Mouse (Mus musculus) cerebellum, adult 9-11 months (tissue): Measurements from ENCODE around the gene Ddost.
"Not testable (repeated sequence)": the region's sequence is repeated elsewhere in the genome, so short reads cannot be mapped to it uniquely, and the experiment has no call there.

Experiments
- DNase-seq: peaks from one replicate; pipeline ENCODE4 v3.0.0; 2022

The Ddost gene

DNA sequence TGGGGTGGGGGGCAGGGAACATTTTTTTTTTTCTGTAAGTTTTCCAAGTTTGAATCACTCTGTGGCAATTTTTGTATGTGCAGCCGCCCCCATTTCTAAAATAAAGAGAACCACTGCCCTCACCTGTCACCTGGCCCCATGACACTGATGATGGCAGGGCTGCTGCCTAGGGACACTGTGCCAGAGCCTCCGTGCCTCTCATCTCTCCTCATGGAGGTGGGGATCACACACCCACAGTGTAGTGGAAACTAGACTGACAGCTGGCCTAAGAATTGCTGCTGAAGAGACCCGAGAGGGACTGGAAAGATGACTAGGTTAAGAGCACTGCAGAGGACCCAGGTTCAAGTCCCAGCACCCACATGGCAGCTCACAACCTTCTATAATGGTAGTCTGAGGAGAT is 7.6 kb downstream of the Ddost start:
- no peak for DNase-seq

DNA sequence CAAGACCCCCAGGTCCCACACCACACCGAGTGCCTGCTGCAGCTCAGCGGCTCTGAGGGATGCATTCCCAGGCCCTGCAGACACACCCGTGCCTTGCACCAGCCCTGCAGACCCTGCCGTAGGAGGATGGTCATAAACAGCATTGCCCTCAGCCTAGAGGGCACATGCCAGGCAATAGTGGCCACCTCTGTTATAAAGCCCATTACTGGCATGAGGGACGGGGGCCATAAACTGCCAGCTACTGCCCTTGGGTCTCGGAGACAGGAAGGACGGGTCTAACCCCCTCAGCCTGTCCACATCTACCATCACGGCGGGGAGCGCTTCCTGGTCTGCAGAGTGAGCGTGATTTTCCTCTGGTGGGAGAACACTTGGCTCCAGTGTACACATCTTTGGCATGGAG is 8.5 kb downstream of the Ddost start:
- no peak for DNase-seq

DNA sequence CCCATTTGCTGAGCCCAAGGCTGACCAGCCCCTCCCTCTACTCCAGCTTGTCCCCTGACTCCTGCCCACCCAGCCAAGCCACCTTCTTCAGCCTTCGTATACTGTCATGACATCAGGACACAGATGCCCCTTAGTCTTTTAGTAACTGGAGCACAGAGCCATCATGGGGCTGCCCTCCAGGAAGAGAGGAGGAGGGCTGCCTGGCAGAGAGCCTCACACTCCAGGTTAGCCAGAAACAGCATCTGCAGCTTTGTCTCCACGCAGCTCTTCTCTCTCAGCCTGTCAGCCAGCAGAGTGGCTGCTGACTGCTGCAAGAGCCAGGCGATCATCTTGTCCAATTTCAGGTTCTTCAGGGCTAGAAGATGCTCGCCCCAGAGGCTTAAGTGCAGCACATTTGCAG is 9.3 kb downstream of the Ddost start:
- no peak for DNase-seq

DNA sequence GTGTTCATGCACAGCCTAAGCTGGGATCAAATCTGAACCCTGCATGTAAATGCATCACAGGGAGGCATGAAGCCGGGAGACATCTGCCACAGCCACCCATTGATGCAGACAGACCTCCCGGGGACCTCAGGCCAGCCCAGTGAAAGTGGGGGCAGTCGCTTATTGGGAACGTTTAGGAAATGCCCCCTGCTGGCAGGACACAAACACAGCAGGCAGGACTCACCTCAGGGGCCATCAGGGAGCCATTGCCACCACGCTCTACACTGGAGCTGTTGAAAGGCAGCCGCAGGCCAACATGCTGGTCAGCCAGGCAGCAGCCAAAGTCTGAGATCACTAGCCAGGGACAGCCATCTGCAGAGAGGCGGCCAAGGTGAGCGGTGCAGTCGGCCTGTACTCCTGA is 11.3 kb downstream of the Ddost start:
- DNase-seq: no peak

DNA sequence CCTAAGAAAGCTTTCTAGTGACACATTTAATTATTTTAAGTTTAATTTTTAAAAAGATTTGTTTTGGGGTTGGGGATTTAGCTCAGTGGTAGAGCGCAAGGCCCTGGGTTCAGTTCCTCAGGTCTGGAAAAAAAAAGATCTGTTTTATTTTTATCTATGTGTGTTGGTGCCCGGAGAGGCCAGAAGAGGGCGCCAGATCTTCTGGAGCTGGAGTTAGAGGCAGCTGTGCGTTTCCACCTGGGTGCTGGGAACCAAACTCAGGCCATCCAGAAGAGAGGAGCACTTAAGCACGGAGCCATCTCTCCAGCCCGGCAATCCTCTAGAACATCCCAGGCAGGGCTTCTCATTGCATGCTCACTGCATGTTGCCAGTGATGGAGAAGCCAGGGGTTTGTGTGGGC is 11.8 kb downstream of the Ddost start:
- no peak for DNase-seq

DNA sequence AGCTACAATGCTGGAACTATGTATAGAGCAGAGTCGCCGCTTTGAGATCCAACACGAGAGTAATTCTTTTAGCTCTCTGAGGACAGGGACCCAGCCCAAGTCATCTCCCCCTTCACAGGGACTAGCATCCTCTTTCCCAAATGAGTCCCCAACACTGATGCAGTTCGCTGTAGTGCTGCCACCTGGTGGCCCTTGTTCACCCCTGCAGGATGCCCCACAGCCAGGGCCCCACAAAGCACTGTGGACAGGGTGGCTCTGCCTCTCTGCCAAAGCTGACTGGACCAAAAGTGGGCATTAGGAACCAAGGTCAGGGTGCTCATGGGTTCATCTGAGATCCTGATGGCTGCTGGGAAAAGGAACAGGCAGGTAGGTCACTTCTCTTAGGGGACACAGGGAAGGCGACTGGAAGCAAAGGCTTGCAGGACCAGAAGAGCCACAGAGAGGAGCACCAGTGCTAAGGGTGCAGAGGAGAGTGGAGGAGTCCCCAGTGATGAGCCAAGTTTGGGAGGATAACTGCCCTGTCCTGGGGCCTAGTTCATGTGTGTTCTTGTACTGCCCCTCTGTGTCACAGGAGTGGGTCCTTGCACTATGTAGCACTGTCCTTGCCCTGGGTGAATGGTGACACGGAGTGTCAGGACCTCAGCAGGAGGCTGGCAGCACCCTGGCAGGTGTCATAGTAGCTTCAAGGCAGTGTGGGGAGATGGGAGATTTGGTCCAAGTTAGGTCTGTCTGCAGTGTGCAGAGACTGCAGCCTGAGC is 14.2 kb downstream of the Ddost start:
- DNase-seq: no peak

DNA sequence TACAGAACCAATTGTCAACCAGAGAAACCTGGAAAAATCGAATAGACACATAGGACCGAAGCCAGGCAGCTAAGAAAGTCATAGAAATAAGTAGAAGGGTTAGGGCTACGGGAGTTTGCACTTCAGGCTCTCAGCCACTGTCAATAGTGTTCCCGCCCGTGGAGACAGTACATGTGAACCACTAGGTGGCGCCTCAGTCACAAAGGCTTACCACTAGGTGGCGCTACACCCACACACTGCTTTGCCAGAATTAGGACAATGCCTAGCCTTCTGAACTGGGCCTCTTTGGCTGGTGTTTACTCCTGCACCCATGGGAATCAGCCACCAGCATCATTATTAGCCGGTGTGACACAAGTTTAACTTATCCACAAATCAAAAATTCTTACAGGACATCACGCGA is 15.0 kb downstream of the Ddost start:
- peak; percentile 86 for DNase-seq

DNA sequence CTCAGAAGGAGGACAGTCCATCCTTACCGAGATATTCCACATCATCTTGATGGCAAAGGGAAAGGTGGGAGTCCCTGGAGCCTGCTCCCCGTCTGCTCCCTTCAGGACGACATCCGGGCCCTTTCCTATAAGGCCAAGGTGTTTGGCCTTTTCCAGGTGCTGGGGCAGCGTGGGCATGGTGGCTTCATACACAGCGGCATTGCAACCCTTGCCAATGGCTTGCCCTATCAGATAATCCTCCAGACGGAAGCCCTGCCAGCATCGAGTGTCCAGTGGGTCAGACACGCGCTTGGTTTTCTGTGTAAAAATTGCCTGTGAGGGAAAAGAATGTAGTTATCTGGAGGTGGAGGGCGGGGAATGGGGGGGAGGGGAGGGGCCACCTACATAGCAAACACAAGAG is 16.2 kb downstream of the Ddost start:
- DNase-seq: no peak

DNA sequence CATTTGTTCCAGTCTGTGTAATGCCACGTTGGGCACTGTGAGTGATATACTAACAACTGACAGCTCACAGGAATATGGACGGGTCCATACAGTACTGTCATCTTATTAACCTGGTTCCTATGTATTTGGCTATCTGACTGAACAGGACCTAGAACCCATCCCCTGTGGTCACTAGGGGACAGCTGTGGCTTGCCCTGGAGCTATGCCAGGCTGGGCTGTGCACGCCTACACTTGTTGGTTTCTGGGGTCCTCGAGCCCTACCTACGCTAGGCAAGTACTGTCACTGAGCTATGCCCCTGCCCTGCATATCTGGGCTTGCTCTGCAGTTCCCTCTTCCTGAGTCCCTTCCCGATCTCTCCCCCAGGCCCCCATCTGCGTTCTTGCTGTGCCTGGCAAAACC is 17.0 kb downstream of the Ddost start:
- no peak for DNase-seq

DNA sequence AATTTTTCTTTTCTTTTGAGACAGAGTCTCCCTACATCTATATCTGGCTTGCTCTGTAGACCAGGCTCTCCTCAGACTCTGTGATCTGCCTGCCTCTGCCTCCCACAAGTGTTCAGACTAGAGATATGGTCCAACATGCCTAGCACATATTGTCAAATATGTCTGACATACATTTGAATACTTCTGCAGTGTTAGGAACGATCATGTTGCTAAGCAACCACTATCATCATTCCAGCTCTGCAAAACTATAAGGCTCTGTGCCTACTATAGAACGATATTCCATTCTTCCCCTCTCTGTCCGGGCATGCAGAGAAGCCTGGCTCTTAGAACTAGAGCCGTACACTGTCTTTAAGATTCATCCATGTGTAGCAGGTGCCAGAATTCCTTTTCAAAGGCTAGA is 18.2 kb downstream of the Ddost start:
- no peak for DNase-seq

DNA sequence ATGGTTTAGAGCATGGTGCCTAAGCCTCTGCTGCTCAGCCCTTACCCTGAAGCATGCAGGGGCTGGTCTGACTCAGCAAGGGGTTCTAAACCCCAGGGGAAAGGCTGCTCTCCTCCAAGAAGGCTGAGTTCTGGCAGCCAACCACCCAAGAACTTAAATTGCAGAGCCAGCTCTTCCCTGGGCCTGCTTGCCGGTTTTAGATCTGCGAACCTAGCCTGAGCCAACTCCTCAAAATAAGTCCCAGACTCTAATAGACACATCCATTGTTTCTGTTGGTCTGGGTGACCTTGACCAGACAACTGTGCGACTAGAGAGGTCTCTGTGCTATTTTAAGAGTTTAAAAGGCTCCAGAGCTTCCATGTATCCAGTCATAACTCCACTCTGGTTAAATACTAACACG is 19.2 kb downstream of the Ddost start:
- DNase-seq: no peak

DNA sequence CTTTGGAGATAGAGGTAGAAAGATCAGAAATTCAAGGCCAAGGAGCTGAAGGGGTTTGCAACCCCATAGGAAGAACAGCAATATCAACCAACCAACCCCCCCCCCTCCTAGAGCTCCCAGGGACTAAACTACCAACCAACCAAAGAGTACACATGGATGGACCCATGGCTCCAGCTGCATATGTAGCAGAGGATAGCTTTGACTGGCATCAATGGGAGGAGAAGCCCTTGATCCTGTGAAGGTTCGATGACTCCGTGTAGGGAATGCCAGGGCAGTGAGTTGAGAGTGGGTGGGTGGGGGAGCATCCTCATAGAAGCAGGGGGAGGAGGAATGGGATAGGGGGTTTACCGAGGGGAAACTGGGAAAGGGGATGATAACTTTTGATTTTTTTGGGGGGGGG is 19.9 kb downstream of the Ddost start:
- no peak for DNase-seq

DNA sequence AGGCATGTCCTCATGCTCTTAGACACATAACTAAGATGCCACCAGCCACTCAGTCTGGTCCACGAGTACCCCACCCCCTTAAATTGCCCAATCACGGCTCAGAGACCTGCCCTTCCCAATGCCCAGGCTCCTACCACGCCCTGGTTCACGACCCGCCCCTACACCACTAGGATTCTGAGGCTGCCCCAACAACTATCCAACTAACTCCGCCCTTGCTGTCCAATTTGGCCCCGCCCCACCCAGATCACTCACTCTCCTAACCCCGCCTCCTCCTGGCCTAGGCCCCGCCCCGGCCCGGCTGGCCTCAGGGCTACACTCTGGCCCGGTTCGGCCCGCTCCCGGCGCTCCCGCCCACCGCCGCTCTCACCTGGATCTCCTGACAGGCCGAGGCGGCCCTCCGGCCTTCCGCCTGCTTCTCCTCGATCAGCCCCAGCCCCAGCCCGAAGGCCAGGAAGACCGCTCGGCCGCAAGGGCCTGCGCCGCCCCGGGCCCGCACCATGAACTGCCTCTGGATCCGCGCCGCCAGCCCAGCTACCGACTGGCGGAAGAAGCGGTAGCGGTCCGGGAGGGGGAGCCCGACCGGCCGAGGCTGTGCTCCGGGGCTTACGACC is 21.0 kb downstream of the Ddost start:
- peak; percentile 96 for DNase-seq

DNA sequence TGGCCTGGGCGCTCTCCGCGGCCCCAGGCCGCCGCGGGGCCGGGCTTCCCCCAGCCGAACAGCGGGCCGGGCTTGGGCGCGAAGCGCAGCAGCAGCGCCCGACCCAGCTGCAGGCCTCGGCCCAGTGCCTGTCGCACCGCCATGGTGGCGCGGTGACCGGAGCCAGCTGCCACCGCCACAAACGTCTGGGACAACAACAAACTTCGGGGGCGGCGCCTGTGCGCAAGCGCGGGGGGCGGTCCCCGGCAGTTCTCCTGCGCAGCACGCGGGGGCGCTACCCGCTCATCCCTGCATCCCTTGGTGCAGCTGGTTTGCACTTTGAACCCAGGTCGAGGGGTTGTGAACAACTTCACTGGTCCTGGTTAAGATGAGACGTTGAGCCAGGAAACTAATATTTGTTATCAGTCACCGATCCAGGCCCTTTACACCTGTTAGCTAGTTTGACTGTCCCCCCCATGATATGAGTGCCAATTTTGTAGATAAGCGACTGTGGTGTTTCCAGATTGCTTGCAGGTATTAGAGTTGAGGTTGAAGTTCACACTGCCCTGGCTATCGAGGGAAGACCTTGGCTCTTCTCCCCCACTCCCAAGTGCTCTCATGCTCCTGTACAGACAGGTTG is 21.7 kb downstream of the Ddost start, which contains the start of gene Pink1:
TSS of gene Pink1 (minus strand) at position 231 of the 619 bp plus-strand sequence.
- peak; percentile 93 for DNase-seq

DNA sequence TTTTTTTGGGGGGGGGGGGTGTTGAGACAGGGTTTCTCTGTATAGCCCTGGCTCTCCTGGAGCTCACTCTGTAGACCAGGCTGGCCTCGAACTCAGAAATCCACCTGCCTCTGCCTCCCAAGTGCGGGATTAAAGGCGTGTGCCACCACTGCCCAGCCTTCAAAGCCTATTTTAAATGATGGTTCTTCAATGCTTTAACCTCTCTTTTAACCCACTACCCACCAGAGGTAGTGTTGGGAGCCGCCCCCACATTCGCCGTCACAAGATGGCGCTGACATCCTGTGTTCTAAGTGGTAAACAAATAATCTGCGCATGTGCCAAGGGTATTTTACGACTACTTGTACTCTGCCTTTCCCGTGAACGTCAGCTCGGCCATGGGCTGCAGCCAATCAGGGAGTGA is 22.6 kb downstream of the Ddost start:
- not testable (repeated sequence) for DNase-seq

DNA sequence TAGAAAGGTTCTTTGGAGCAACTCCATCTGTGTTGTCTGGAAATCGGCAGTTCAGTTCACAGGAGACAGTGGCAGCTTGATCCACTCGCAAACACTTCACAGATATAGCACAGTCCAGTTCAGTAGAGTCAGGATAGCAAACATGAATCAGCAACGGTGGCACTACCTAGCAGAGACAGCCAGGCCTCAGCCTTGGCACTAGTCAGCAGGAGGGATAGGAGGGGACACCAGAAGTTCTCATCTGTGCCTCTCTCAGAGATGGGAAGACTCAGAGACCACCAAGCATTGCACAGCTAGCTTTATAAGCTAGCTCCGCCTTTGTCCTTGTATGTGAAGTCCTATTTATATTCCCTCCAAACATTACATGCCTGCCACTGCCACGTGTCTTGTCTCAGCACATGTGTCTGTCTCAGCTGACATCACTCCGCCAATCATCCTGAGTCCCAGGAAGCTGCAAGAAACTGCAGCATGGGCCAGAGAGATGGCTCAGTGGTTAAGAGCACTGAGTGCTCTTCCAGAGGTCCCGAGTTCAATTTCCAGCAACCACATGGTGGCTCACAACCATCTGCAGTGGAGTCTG is 23.5 kb downstream of the Ddost start:
- no peak for DNase-seq

DNA sequence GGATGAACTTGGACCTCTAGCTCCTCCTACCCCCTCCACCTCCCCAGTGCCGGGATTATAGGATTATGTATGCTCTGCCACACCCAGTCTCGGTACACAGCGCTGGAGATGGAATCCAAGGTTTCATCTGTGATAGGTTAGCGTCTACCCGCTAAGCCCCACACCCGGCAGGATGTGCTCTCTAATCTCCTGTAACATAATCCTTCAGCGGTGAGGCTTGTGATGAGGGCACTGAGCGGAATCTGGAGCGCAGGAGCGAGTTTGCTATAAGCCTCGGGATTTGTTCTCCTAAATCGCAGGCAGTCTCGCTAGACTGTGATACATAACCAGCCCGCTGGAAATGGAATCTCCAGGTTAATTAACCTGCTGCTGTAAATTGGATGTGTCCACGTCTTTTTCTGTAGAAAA is 25.7 kb downstream of the Ddost start:
- no peak for DNase-seq

DNA sequence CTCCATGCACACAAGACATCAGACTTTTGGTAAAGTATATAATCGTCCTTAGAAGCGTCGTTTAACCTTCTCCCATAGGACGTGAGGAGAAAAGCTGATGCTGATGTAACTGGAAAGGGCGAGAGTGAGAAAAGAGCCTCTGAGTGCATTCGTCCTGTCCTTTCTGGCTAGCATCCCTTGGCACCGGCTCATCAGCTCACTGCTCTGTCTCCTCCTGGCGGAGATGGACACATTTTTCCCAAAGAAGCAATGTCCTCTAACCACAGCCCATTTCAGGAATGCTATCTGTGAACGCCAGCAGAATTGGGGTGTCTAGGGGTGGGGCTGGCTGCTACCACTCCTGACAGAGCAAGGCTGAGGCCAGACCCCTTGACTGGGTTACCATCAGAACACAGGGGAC is 27.1 kb downstream of the Ddost start:
- peak; percentile 64 for DNase-seq

DNA sequence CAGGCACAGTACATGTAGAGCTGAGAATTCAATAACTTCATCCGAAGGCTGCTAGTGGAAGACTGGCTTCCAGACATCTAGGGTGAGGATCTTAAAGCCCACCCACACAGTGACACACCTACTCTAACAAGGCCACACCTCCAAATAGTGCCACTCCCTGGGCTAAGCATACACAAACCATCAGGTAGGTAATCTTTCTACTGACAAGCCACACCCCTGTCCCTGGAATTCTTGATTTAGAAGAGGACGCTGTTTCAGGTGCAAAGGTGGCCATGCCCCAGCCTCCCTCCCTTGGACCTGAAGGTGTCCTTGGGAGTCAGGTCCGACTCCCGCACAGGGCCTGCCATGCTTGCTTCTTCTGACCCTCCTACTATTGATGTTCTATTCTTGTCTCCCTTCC is 28.6 kb downstream of the Ddost start:
- no peak for DNase-seq

DNA sequence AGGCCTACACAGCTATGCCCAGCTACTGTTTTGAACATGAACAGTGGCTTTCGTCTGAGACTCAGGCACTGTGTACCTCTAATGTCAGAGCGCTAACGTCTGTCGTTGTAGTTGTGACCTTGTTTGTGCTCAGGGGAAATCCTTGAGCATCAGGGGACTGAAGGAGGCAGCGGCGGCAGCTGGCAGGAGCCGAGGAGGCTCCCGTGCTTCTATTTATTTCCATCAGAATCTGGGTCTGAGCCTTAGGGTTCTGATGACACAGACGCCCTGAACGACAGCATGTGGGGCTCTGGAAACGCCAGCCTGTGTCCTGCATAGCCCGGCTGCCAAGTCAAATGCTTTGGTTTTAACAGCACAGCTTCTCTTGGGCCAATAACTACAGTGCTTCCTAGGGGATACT is 30.5 kb downstream of the Ddost start:
- DNase-seq: no peak

DNA sequence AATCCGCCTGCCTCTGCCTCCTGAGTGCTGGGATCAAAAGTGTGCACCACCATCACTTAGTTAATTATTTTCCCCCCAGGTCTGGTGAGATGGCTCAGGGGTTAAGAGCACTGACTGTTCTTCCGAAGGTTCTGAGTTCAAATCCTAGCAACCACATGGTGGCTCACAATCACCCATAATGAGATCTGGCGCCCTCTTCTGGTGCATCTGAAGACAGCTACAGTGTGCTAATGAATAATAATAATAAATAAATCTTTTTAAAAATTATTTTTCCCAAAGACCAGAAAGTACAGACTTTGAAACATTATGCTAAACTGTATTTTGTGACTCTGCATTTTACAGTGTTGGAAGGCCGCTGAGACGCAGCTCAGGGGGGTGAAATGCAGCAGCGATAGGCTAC is 31.1 kb downstream of the Ddost start:
- DNase-seq: no peak

DNA sequence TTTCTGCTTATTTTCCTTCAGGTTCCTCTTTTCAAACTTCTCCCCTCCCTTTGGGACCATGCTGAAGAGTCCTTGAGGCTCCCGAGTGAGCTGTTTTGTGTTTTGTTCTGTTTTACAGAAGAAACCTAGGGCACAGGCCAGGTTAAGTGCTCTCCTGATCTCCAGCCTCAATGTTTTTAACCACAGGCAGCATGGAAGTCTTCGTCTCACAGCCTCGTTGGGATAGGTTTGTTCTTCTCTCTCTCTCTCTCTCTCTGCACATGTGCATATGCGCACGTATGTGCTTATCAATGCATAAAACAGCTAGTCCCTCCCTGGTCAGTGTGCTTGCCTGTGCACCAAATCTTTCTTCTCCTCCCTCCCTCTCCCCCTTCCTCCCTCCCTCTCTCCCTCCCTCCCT is 32.3 kb downstream of the Ddost start:
- DNase-seq: no peak

DNA sequence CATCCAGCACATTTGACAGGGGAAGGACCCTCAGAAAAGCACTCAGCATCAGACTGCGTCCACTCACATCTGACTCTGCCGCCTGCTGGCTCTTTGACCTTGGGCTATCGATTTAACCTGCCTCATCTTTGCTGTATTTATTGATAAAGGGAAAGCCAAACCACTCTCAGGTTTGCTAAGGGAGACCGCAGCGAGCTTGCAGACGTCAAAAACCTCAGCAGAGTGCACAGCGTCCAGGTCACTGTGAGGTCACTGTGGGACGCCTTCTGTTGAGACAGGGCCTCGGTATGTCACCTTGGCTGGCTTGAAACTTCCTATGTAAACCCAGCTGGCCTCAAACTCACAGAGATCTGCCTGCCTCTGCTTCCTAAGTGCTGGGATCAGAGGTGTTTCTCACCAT is 32.8 kb downstream of the Ddost start:
- DNase-seq: no peak

DNA sequence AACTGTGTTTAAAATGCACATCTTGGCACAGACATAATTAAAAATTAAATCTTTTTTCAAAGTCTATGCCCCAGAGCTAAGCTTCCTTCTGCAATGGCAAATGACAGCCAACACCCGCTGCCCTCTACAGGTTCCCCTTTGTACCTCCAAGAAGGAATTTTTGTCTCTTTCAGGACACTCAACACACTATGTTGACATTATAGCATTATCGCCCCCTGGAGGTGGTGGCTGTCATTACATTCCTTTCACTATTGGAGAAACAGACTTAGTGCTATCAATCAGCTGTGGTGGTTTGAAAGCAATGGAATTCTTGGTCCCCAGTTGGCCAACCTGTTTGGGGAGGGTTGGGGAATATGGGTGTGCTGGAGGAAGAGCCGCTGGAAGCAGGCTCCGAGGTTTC is 35.4 kb downstream of the Ddost start:
- peak; percentile 64 for DNase-seq
